Mouse (Mus musculus): ENCODE measurements around the gene Diras2. TPM values are rescaled to one million over a fixed set of nuclear protein-coding genes. Genes with fewer than 3 reads are reported as not detected.

Diras2 gene
- polyA plus RNA-seq, 1 experiment, result 4.3 TPM

DNA sequence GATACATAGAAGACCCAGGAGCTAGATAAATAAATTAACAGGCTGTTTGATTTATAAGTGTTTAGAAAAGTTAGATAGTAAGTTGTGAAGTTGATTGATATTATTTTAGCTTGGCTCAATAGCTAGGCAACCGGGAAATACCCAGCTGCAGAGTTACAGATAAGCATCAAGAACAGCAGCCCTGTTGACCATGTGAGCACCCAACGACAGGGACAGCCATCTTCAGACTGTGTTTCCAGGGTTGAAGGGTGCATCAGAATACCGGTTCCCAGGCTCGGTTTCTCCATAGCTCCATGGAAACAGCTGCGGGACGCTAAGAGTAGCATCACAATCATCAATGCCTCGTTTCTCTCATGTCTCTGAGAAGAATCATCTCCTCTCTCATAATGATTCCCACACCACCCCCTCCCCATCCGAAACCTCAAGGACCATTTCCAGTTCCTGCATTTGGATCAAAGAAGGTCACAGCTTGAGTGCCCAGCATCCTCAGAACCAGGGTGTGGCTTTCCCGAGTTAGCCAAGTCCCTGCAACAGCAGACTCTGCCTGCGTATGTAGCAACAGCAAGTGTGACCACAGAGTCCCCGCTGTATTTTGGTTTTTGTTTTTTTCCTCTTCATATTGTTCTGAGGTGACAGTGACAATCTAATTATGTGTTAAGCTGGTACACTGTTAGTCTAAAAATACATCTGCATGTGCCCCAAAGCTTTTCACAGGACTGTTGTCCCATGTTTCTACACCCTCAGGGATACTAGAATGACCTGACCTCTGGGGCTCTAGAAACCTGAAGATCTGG lies 40.7 kb upstream of the Diras2 start:
- no peak overlapping the region for H3K4me3 ChIP-seq (replicated peaks; ENCODE audit: extremely low read depth, low read depth, low read length)
- no peak for TF ChIP-seq CTCF (IDR thresholded peaks at IDR 0.05; ENCODE audit: insufficient read depth, low read length)
- no peak for TF ChIP-seq POLR2A (IDR thresholded peaks at IDR 0.05; ENCODE audit: borderline replicate concordance, extremely low read depth, low read depth, low read length)

GRCm38 (mm10) chr13:52570276-52570675 lies 39.2 kb upstream of the Diras2 start:
- no peak overlapping the region for H3K4me3 ChIP-seq (replicated peaks; ENCODE audit: extremely low read depth, low read depth, low read length)
- no peak for DNase-seq
- TF ChIP-seq POLR2A (IDR thresholded peaks at IDR 0.05; ENCODE audit: borderline replicate concordance, extremely low read depth, low read depth, low read length) (no peak), CTCF (IDR thresholded peaks at IDR 0.05; ENCODE audit: insufficient read depth, low read length) (no peak)
- 0 out of 2 replicates have a peak, but pooled peaks cover 2% of the 10 kb centered on the region for H3K4me1 ChIP-seq (ENCODE audit: control insufficient read depth, insufficient read depth, low read length)
- 91% methylated on average over 9 of the region's 9 CpGs for WGBS

More for the DNA sequence above, 40.7 kb upstream of the Diras2 start:
- H3K4me1 ChIP-seq (ENCODE audit: control insufficient read depth, insufficient read depth, low read length), result 0 out of 2 replicates have a peak, but pooled peaks cover 2% of the 10 kb centered on the region
- WGBS, result 35% methylated on average over 11 of the region's 11 CpGs
- DNase-seq, result no peak

DNA sequence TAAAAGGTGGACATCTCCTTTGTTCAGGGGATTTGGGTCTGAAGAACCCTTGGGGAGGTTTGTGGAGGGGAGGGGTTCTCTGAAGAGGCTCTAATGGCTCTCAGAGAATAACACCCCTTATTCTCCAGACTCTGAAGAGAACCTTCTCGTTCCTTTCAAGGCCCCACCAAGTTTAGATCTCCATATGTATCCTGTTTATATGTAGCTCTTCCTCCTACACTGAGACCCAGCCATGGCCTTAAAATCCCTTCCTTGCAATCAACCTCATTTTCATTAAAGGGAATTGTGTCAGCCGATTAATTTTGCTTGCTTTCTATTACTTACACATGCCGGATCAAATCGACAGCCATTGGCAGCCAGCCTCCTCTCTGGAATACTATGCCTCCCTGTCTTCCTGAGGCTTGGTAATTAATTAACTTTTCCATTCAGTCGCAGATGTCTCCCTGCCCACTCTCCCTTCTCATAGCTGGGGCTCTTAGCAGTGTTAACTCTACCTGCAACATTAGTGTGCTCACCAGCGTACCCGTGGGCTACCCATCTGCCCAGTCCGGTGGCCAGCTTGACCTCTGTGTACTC lies 38.2 kb upstream of the Diras2 start:
- WGBS, result 42% methylated on average over 8 of the region's 8 CpGs
- no peak overlapping the region for H3K4me3 ChIP-seq (replicated peaks; ENCODE audit: extremely low read depth, low read depth, low read length)
- TF ChIP-seq POLR2A (IDR thresholded peaks at IDR 0.05; ENCODE audit: borderline replicate concordance, extremely low read depth, low read depth, low read length) (no peak), CTCF (IDR thresholded peaks at IDR 0.05; ENCODE audit: insufficient read depth, low read length) (no peak)
- no peak for DNase-seq
- 0 out of 2 replicates have a peak, but pooled peaks cover 2% of the 10 kb centered on the region for H3K4me1 ChIP-seq (ENCODE audit: control insufficient read depth, insufficient read depth, low read length)

DNA sequence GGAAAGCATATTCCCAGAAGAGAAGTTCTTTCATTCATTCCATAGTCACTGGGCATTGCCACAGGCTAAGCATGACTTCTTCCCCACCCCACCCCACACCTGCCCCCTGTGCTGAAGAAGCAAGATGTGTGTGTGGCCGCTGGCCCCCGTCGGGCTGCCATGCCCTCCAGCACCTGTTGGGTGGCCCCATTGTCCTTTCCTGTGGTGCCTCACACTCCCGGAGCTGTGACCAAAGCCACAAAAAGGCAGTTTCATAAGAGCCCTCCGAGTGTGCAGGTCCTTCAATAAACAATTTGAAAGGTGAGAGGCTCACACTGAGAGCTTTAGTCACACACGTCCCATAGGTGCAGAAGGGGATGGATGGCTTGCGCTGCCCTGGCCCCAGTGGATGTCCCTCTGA lies 35.7 kb upstream of the Diras2 start:
- Histone ChIP-seq H3K4me1 (ENCODE audit: control insufficient read depth, insufficient read depth, low read length) (0 out of 2 replicates have a peak, but pooled peaks cover 2% of the 10 kb centered on the region), H3K4me3 (replicated peaks; ENCODE audit: extremely low read depth, low read depth, low read length) (no peak overlapping the region)
- TF ChIP-seq CTCF (IDR thresholded peaks at IDR 0.05; ENCODE audit: insufficient read depth, low read length) (no peak), POLR2A (IDR thresholded peaks at IDR 0.05; ENCODE audit: borderline replicate concordance, extremely low read depth, low read depth, low read length) (no peak)
- 61% methylated on average over 7 of the region's 7 CpGs for WGBS
- no peak for DNase-seq

DNA sequence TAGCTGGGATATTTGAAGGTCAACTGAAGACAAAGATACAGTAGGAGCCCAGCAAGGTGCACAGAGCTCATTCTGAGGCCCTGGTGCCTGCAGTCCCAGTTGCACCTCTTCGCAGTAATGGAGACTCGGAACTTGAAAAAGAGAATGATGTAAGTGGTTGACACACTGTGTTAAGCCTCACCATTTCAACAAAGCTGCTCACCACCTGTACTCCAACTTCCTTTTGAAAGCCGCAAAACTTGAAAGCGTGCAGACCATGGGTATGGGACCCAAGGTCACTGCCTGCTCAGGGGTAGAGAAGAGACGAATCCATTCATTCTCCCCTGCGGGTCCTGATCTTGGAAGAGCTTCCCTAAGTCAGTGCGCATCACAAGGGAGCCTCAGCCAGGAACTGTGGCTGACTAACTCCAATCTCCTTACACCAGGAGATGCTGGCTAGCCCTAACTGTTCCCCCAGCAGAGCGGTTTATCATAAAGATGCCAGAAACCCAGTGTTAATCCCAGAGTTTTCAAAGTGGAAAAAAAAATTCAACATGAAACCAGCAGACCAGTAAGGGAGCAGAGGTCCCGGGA lies 35.2 kb upstream of the Diras2 start:
- 81% methylated on average over 9 of the region's 9 CpGs for WGBS
- DNase-seq, result no peak
- H3K4me3 ChIP-seq (replicated peaks; ENCODE audit: extremely low read depth, low read depth, low read length), result no peak overlapping the region
- TF ChIP-seq POLR2A (IDR thresholded peaks at IDR 0.05; ENCODE audit: borderline replicate concordance, extremely low read depth, low read depth, low read length), result no peak
- no peak for TF ChIP-seq CTCF (IDR thresholded peaks at IDR 0.05; ENCODE audit: insufficient read depth, low read length)
- 0 out of 2 replicates have a peak, but pooled peaks cover 2% of the 10 kb centered on the region for H3K4me1 ChIP-seq (ENCODE audit: control insufficient read depth, insufficient read depth, low read length)

GRCm38 (mm10) chr13:52565103-52565739 lies 34.1 kb upstream of the Diras2 start:
- Histone ChIP-seq H3K4me1 (ENCODE audit: control insufficient read depth, insufficient read depth, low read length) (0 out of 2 replicates have a peak, but pooled peaks cover 2% of the 10 kb centered on the region), H3K4me3 (replicated peaks; ENCODE audit: extremely low read depth, low read depth, low read length) (no peak overlapping the region)
- TF ChIP-seq CTCF (IDR thresholded peaks at IDR 0.05; ENCODE audit: insufficient read depth, low read length) (no peak), POLR2A (IDR thresholded peaks at IDR 0.05; ENCODE audit: borderline replicate concordance, extremely low read depth, low read depth, low read length) (no peak)
- no peak for DNase-seq
- WGBS, result 88% methylated on average over 18 of the region's 18 CpGs

GRCm38 (mm10) chr13:52562166-52562571 lies 31.1 kb upstream of the Diras2 start:
- no peak overlapping the region for H3K4me3 ChIP-seq (replicated peaks; ENCODE audit: extremely low read depth, low read depth, low read length)
- WGBS, result 45% methylated on average over 4 of the region's 4 CpGs
- no peaks in the 10 kb centered on the region for H3K4me1 ChIP-seq (ENCODE audit: control insufficient read depth, insufficient read depth, low read length)
- DNase-seq, result no peak
- TF ChIP-seq CTCF (IDR thresholded peaks at IDR 0.05; ENCODE audit: insufficient read depth, low read length) (no peak), POLR2A (IDR thresholded peaks at IDR 0.05; ENCODE audit: borderline replicate concordance, extremely low read depth, low read depth, low read length) (no peak)

- DNase-seq, result no peak
- no peak for TF ChIP-seq CTCF (IDR thresholded peaks at IDR 0.05; ENCODE audit: insufficient read depth, low read length)
- TF ChIP-seq POLR2A (IDR thresholded peaks at IDR 0.05; ENCODE audit: borderline replicate concordance, extremely low read depth, low read depth, low read length), result no peak
- 93% methylated on average over 8 of the region's 8 CpGs for WGBS
- Histone ChIP-seq H3K4me1 (ENCODE audit: control insufficient read depth, insufficient read depth, low read length) (no peaks in the 10 kb centered on the region), H3K4me3 (replicated peaks; ENCODE audit: extremely low read depth, low read depth, low read length) (no peak overlapping the region)
These were observed 30.5 kb upstream of the Diras2 start for GRCm38 (mm10) chr13:52561367-52562165.

Data from lung, adult 2 months (tissue).